In the genomic region with DNA sequence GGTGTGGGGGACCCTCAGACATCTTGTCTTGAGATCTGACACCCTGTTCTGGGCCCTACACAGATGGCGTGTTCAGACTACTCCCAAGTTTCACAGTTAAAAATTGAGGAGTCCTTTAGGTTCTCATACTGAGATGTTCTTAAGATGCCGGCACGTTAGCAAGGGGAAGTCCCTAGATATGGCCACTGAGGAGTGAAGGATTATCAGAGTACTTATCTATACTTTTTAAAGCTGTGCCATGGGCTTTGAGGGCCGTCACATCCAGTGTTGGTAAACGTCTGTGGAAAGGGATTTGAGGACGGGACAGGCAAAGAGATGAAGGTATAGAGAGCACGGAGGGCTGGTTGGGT, we compare ENCODE assay signal across 15 mouse cellular contexts. TPM values are rescaled to one million over a fixed set of nuclear protein-coding genes. Genes with fewer than 3 reads are reported as not detected.
A peak's percentile ranks its signal among the peaks of the same experiment; 100 is the strongest.
DNase-seq lines count a peak whose midpoint lies in the region; ATAC-seq and TF ChIP-seq lines count a peak whose summit lies in the region.
"Had no signal": no experiment of that assay in that cellular context is flagged by ENCODE, and none has a peak within 500 bp of the region (broad histone marks: within the 10 kb centered on the region; RNA-seq: fewer than 3 reads in every experiment).

No protein-coding gene starts in this region.

- H3ac ChIP-seq in myocyte (ENCODE audit: control insufficient read depth, insufficient read length): no peak overlapping the region

- no peak for TF ChIP-seq POLR2A in myocyte (IDR thresholded peaks at IDR 0.05; ENCODE audit: insufficient read length, low read depth)

- no peaks in the 10 kb centered on the region for H3K27me3 ChIP-seq in hindbrain, embryonic 10.5 days (ENCODE audit: insufficient read depth, poor library complexity, severe bottlenecking)
- no peaks in the 10 kb centered on the region for H3K27me3 ChIP-seq in hindbrain, postnatal 0 days (ENCODE audit: insufficient read depth, low read length)
- H3K27me3 ChIP-seq in embryonic facial prominence, embryonic 10.5 days (replicated peaks; ENCODE audit: low read depth, poor library complexity, severe bottlenecking): no peaks in the 10 kb centered on the region
- peaks cover 2% of the 10 kb centered on the region; the same call in 1 of the 2 replicates for H3K27me3 ChIP-seq in liver, embryonic 12.5 days (replicated peaks)
- H3K27me3 ChIP-seq in myocyte (ENCODE audit: control insufficient read depth, insufficient read depth, insufficient read length): no peaks in the 10 kb centered on the region
- H3K27me3 ChIP-seq: heart, embryonic 13.5 days; hindbrain, embryonic 15.5 days had no signal

- 86% methylated on average over 7 of the region's 7 CpGs for WGBS in hindbrain, embryonic 10.5 days
- 84% methylated on average over 7 of the region's 7 CpGs for WGBS in hindbrain, postnatal 0 days
- 88% methylated on average over 7 of the region's 7 CpGs for WGBS in embryonic facial prominence, embryonic 10.5 days
- 33% methylated on average over 7 of the region's 7 CpGs for WGBS in liver, embryonic 12.5 days (ENCODE audit: insufficient replicate concordance)

- DNase-seq in hindbrain, embryonic 10.5 days (ENCODE audit: low spot score): no peak
- DNase-seq in hindbrain, postnatal 0 days (ENCODE audit: low spot score): no peak
- DNase-seq in embryonic facial prominence, embryonic 10.5 days (ENCODE audit: low spot score): no peak
- no peak for DNase-seq in natural killer cell, adult 2 months (ENCODE audit: low spot score in 2 of 2)
- DNase-seq: cerebellum, postnatal 36 days had no signal

- no peaks in the 10 kb centered on the region for H3K36me3 ChIP-seq in hindbrain, embryonic 10.5 days
- H3K36me3 ChIP-seq in hindbrain, postnatal 0 days (ENCODE audit: insufficient read depth, low read length): no peaks in the 10 kb centered on the region
- peaks cover 2% of the 10 kb centered on the region; the same call in 1 of the 2 replicates for H3K36me3 ChIP-seq in embryonic facial prominence, embryonic 10.5 days (replicated peaks)
- no peaks in the 10 kb centered on the region for H3K36me3 ChIP-seq in liver, embryonic 12.5 days
- no peaks in the 10 kb centered on the region for H3K36me3 ChIP-seq in myocyte (ENCODE audit: control insufficient read depth, insufficient read depth)
- H3K36me3 ChIP-seq: heart, embryonic 13.5 days; hindbrain, embryonic 15.5 days had no signal

- no peak for ATAC-seq in hindbrain, postnatal 0 days
- no peak for ATAC-seq in liver, embryonic 12.5 days
- ATAC-seq in erythroblast, adult 5-6 weeks (replicated peaks; ENCODE audit: low FRiP score, poor library complexity, severe bottlenecking): no peak
- ATAC-seq: forebrain, embryonic 14.5 days had no signal

- no peak overlapping the region for H3K9ac ChIP-seq in hindbrain, postnatal 0 days (replicated peaks; ENCODE audit: low read length)
- no peak overlapping the region for H3K9ac ChIP-seq in liver, embryonic 12.5 days
- H3K9ac ChIP-seq: heart, embryonic 13.5 days; hindbrain, embryonic 15.5 days had no signal

- no peak for TF ChIP-seq CTCF in hindbrain, postnatal 0 days (IDR thresholded peaks at IDR 0.05; ENCODE audit: low read depth)

- H3K4me1 ChIP-seq in hindbrain, embryonic 10.5 days (replicated peaks): peaks cover 9% of the 10 kb centered on the region; the same call in 1 of the 2 replicates
- H3K4me1 ChIP-seq in hindbrain, postnatal 0 days (ENCODE audit: insufficient read depth, low read length): no peaks in the 10 kb centered on the region
- H3K4me1 ChIP-seq in embryonic facial prominence, embryonic 10.5 days: peaks cover 25% of the 10 kb centered on the region
- H3K4me1 ChIP-seq in liver, embryonic 12.5 days: peaks cover 33% of the 10 kb centered on the region
- H3K4me1 ChIP-seq: hindbrain, embryonic 15.5 days had no signal

- no peak overlapping the region for H3K4me2 ChIP-seq in hindbrain, postnatal 0 days (ENCODE audit: low read depth, low read length)
- H3K4me2 ChIP-seq in liver, embryonic 12.5 days: peak overlapping the region; percentile 48
- H3K4me2 ChIP-seq in myocyte (ENCODE audit: low read depth): peak overlapping the region; percentile 48
- H3K4me2 ChIP-seq: hindbrain, embryonic 15.5 days; midbrain, embryonic 11.5 days had no signal

- H3K27ac ChIP-seq in hindbrain, embryonic 10.5 days: peak overlapping the region; percentile 12; the same call in 1 of the 2 replicates
- no peak overlapping the region for H3K27ac ChIP-seq in hindbrain, postnatal 0 days
- peak overlapping the region; percentile 66 for H3K27ac ChIP-seq in embryonic facial prominence, embryonic 10.5 days (replicated peaks)
- H3K27ac ChIP-seq in liver, embryonic 12.5 days: peak overlapping the region; percentile 57; the same call in 1 of the 2 replicates
- H3K27ac ChIP-seq: heart, embryonic 13.5 days; hindbrain, embryonic 15.5 days had no signal

- no peaks in the 10 kb centered on the region for H3K9me3 ChIP-seq in hindbrain, embryonic 10.5 days
- no peaks in the 10 kb centered on the region for H3K9me3 ChIP-seq in hindbrain, postnatal 0 days (ENCODE audit: low read length)
- H3K9me3 ChIP-seq in embryonic facial prominence, embryonic 10.5 days: no peaks in the 10 kb centered on the region
- H3K9me3 ChIP-seq in liver, embryonic 12.5 days (replicated peaks): no peaks in the 10 kb centered on the region
- H3K9me3 ChIP-seq: heart, embryonic 13.5 days; hindbrain, embryonic 15.5 days had no signal

- H3K4me3 ChIP-seq in hindbrain, embryonic 10.5 days: no peak overlapping the region
- no peak overlapping the region for H3K4me3 ChIP-seq in hindbrain, postnatal 0 days (ENCODE audit: low read length)
- no peak overlapping the region for H3K4me3 ChIP-seq in embryonic facial prominence, embryonic 10.5 days
- H3K4me3 ChIP-seq in liver, embryonic 12.5 days: no peak overlapping the region
- H3K4me3 ChIP-seq in myocyte: no peak overlapping the region
- H3K4me3 ChIP-seq: heart, embryonic 13.5 days; hindbrain, embryonic 15.5 days had no signal

- no peaks in the 10 kb centered on the region for H3K79me2 ChIP-seq in myocyte (ENCODE audit: control insufficient read depth, insufficient read depth)

TF ChIP-seq in myocyte, 11 proteins besides CTCF, POLR2A, EP300 and RAD21:
- TF ChIP-seq TCF3 (IDR thresholded peaks at IDR 0.05; ENCODE audit: insufficient read length, low read depth): no peak
- no peak for TF ChIP-seq MAX (IDR thresholded peaks at IDR 0.05; ENCODE audit: low read depth)
- TF ChIP-seq MYOG (IDR thresholded peaks at IDR 0.05; ENCODE audit: control insufficient read depth in 1 of 3, insufficient read depth in 1 of 3, insufficient read length in 2 of 3, low read depth in 2 of 3): no peak
- no peak for TF ChIP-seq USF1 (IDR thresholded peaks at IDR 0.05; ENCODE audit: low read depth)
TF ChIP-seq in myocyte: peak in this region for 0.

RNA-seq across cellular contexts. Expression of a gene that starts 48.7 kb away (rescaled TPM):
- 0.07 and 0.25 TPM in 2 replicates for polyA plus RNA-seq in hindbrain, embryonic 10.5 days (2016; fragmentation: Nextera tagmentation; extraction: Ambion mirVana)
- 0.42 TPM in 1 of 2 replicates, not detected in the other for total RNA-seq in hindbrain, postnatal 0 days (2014; rRNA removed)
- 0.10 TPM in 2 replicates for polyA plus RNA-seq in hindbrain, postnatal 0 days (2015; fragmentation: Nextera tagmentation; extraction: Ambion mirVana)
- polyA plus RNA-seq in embryonic facial prominence, embryonic 10.5 days (2016; fragmentation: Nextera tagmentation; extraction: Ambion mirVana): 0.12 TPM in 1 of 2 replicates, not detected in the other
- polyA plus RNA-seq in liver, embryonic 12.5 days (2016; fragmentation: Nextera tagmentation; extraction: Ambion mirVana): 0.08 and 0.13 TPM in 2 replicates
- 0.11 TPM for polyA plus RNA-seq in myocyte (2012; fragmentation: generic; extraction: Trizol)
- not detected in 2 replicates for total RNA-seq in erythroblast, adult 5-6 weeks (2015; ENCODE audit: low replicate concordance)
- total RNA-seq in erythroblast, adult 5-6 weeks (2017; ENCODE audit: low replicate concordance): not detected in 2 replicates
- total RNA-seq: gastrocnemius, postnatal 14 days; left cerebral cortex, postnatal 10 days had no signal
- polyA plus RNA-seq: C2C12; forebrain, embryonic 14.5 days had no signal
